Mouse (Mus musculus) embryonic facial prominence, embryonic 10.5 days (tissue): ENCODE data around the gene Katnal1. TPM values are rescaled to one million over a fixed set of nuclear protein-coding genes. Genes with fewer than 3 reads are reported as not detected.

Experiments
- polyA plus RNA-seq: library from polyadenylated mRNA; unstranded; fragments of >200 nt; fragmentation: Nextera tagmentation; extraction: Ambion mirVana; gene quantifications from 2 replicates; pipeline ENCODE4 v1.2.1, GENCODE M21; 2016

Gene Katnal1
- polyA plus RNA-seq, 1 experiment from 2014 or later = 20.2 TPM

Other genes with a start within 250 kb of the Katnal1 start
- gene Gm42791, start 65.8 kb upstream of the Katnal1 start, polyA plus RNA-seq = 0.49 and 4.6 TPM in 2 replicates